Comparison of ENCODE assay signal across 8 mouse cellular contexts in genomic region chr3:51701950-51702349, GRCm38 (mm10). TPM values are rescaled to one million over a fixed set of nuclear protein-coding genes. Genes with fewer than 3 reads are reported as not detected.
DNase-seq lines count a peak whose midpoint lies in the region; ATAC-seq lines count a peak whose summit lies in the region.

No protein-coding gene starts in this region.

- H3K27ac ChIP-seq in kidney, embryonic 14.5 days (ENCODE audit: low read depth, low read length), result peak overlapping the region; percentile 57; the same call in 1 of the 2 replicates
- H3K27ac ChIP-seq in forebrain, embryonic 11.5 days (ENCODE audit: low read depth, low read length), result peak overlapping the region; percentile 88
- H3K27ac ChIP-seq in limb, embryonic 11.5 days (replicated peaks; ENCODE audit: low read depth, low read length), result peak overlapping the region; percentile 65
- peak overlapping the region; percentile 97 for H3K27ac ChIP-seq in neural tube, embryonic 13.5 days (replicated peaks)

- H3K4me3 ChIP-seq in kidney, embryonic 14.5 days (ENCODE audit: low read length), result peak overlapping the region; percentile 38; the same call in 1 of the 2 replicates
- peak overlapping the region; percentile 19; the same call in 1 of the 2 replicates for H3K4me3 ChIP-seq in forebrain, embryonic 11.5 days (ENCODE audit: low read depth, low read length)
- H3K4me3 ChIP-seq in limb, embryonic 11.5 days (ENCODE audit: low read depth, low read length), result 0 out of 2 replicates have a peak overlapping the region, but pooled peaks have one; percentile 16
- H3K4me3 ChIP-seq in neural tube, embryonic 13.5 days, result peak overlapping the region; percentile 30

- H3K4me2 ChIP-seq in kidney, embryonic 14.5 days (replicated peaks; ENCODE audit: low read depth, low read length), result peak overlapping the region; percentile 70
- H3K4me2 ChIP-seq in forebrain, embryonic 11.5 days (ENCODE audit: low read depth, low read length, severe bottlenecking), result peak overlapping the region; percentile 53
- H3K4me2 ChIP-seq in limb, embryonic 11.5 days (ENCODE audit: low read depth, severe bottlenecking), result peak overlapping the region; percentile 55
- H3K4me2 ChIP-seq in neural tube, embryonic 13.5 days, result peak overlapping the region; percentile 61

- H3K9me3 ChIP-seq in kidney, embryonic 14.5 days (ENCODE audit: control insufficient read depth, low read length), result no peaks in the 10 kb centered on the region
- no peaks in the 10 kb centered on the region; the same call in 1 of the 2 replicates for H3K9me3 ChIP-seq in forebrain, embryonic 11.5 days (ENCODE audit: control insufficient read depth, low read length)
- H3K9me3 ChIP-seq in limb, embryonic 11.5 days (ENCODE audit: control insufficient read depth, low read length), result no peaks in the 10 kb centered on the region
- no peaks in the 10 kb centered on the region for H3K9me3 ChIP-seq in neural tube, embryonic 13.5 days

- peak overlapping the region; percentile 55 for H3K9ac ChIP-seq in kidney, embryonic 14.5 days (ENCODE audit: low read depth, low read length)
- H3K9ac ChIP-seq in forebrain, embryonic 11.5 days (ENCODE audit: low read length), result peak overlapping the region; percentile 66
- peak overlapping the region; percentile 51 for H3K9ac ChIP-seq in limb, embryonic 11.5 days (ENCODE audit: low read length)
- peak overlapping the region; percentile 69 for H3K9ac ChIP-seq in neural tube, embryonic 13.5 days

- WGBS in kidney, embryonic 14.5 days, result 11% methylated on average over 13 of the region's 13 CpGs
- 4% methylated on average over 13 of the region's 13 CpGs for WGBS in forebrain, embryonic 11.5 days
- 6% methylated on average over 11 of the region's 13 CpGs for WGBS in limb, embryonic 11.5 days
- WGBS in neural tube, embryonic 13.5 days, result 2% methylated on average over 13 of the region's 13 CpGs

- H3K4me1 ChIP-seq in kidney, embryonic 14.5 days (ENCODE audit: control insufficient read depth, insufficient read depth, low read length), result peaks cover 19% of the 10 kb centered on the region
- H3K4me1 ChIP-seq in forebrain, embryonic 11.5 days (replicated peaks; ENCODE audit: control insufficient read depth, insufficient read depth, low read length), result peaks cover 18% of the 10 kb centered on the region; the same call in 1 of the 2 replicates
- H3K4me1 ChIP-seq in limb, embryonic 11.5 days (ENCODE audit: control insufficient read depth, insufficient read depth, low read length), result peaks cover 18% of the 10 kb centered on the region
- peaks cover 43% of the 10 kb centered on the region for H3K4me1 ChIP-seq in neural tube, embryonic 13.5 days (replicated peaks)

- peak; percentile 43; the same call in 1 of the 2 replicates for ATAC-seq in kidney, embryonic 14.5 days (ENCODE audit: low FRiP score, low TSS enrichment)
- peak; percentile 87 for ATAC-seq in forebrain, embryonic 11.5 days (replicated peaks; ENCODE audit: low FRiP score)
- ATAC-seq in limb, embryonic 11.5 days (ENCODE audit: insufficient number of reproducible peaks, low FRiP score, low TSS enrichment, low read depth), result peak; percentile 71
- peak; percentile 86 for ATAC-seq in neural tube, embryonic 13.5 days (ENCODE audit: low read depth)
- no peak for ATAC-seq in megakaryocyte-erythroid progenitor cell, adult 5-6 weeks (replicated peaks; ENCODE audit: low FRiP score, low TSS enrichment, poor library complexity, severe bottlenecking)

- no peak for DNase-seq in kidney, adult 11 months
- peak; percentile 72 for DNase-seq in cerebellum, adult 11-12 months
- DNase-seq in forebrain, embryonic 11.5 days (ENCODE audit: low spot score), result peak; percentile 81
- peak; percentile 69 for DNase-seq in limb, embryonic 11.5 days (ENCODE audit: low spot score)
- no peak for DNase-seq in T-cell, adult 2 months (ENCODE audit: low spot score)

- H3K27me3 ChIP-seq in kidney, embryonic 14.5 days (ENCODE audit: control insufficient read depth, insufficient read depth, low read length), result no peaks in the 10 kb centered on the region
- no peaks in the 10 kb centered on the region for H3K27me3 ChIP-seq in forebrain, embryonic 11.5 days (ENCODE audit: control insufficient read depth, insufficient read depth, low read length)
- no peaks in the 10 kb centered on the region for H3K27me3 ChIP-seq in limb, embryonic 11.5 days (ENCODE audit: control insufficient read depth, insufficient read depth, low read length)
- H3K27me3 ChIP-seq in neural tube, embryonic 13.5 days, result no peaks in the 10 kb centered on the region

- no peaks in the 10 kb centered on the region for H3K36me3 ChIP-seq in kidney, embryonic 14.5 days (ENCODE audit: control insufficient read depth, insufficient read depth, low read length)
- no peaks in the 10 kb centered on the region for H3K36me3 ChIP-seq in forebrain, embryonic 11.5 days (ENCODE audit: control insufficient read depth, insufficient read depth, low read length)
- no peaks in the 10 kb centered on the region for H3K36me3 ChIP-seq in limb, embryonic 11.5 days (ENCODE audit: control insufficient read depth, insufficient read depth, low read length)
- peaks cover under 1% of the 10 kb centered on the region; the same call in 1 of the 2 replicates for H3K36me3 ChIP-seq in neural tube, embryonic 13.5 days

RNA-seq across cellular contexts. Expression of gene Mgst2, which starts 41.8 kb away (rescaled TPM):
- 0.51 and 0.99 TPM in 2 replicates for polyA plus RNA-seq in kidney, embryonic 14.5 days (2014; fragmentation: Nextera tagmentation; extraction: Ambion mirVana)
- 0.28 TPM in 1 of 2 replicates, not detected in the other for polyA plus RNA-seq in forebrain, embryonic 11.5 days (2014; fragmentation: Nextera tagmentation; extraction: Ambion mirVana)
- polyA plus RNA-seq in limb, embryonic 11.5 days (2014; fragmentation: Nextera tagmentation; extraction: Ambion mirVana), result 0.64 and 0.77 TPM in 2 replicates
- polyA plus RNA-seq in neural tube, embryonic 13.5 days (2015; fragmentation: Nextera tagmentation; extraction: Ambion mirVana), result 1.3 and 3.6 TPM in 2 replicates
- total RNA-seq in megakaryocyte-erythroid progenitor cell, adult 5-6 weeks (2014; fragmentation: Nextera tagmentation), result 8.3 and 8.9 TPM in 2 replicates
- total RNA-seq in megakaryocyte-erythroid progenitor cell, adult 5-6 weeks (2017), result 0.19 and 0.66 TPM in 2 replicates

Comparison
In these comparisons a context has a peak if more than half of its experiments do, and no peak if none do; other contexts are left out.
1. DNase-seq: peak in cerebellum, adult 11-12 months (single experiment), forebrain, embryonic 11.5 days (single experiment) and limb, embryonic 11.5 days (single experiment); none in kidney, adult 11 months (single experiment) and T-cell, adult 2 months (single experiment).
2. Peak in every context shown above with its lines, with median percentiles within 50 percentile points of each other: H3K27ac ChIP-seq, H3K4me2 ChIP-seq, H3K4me3 ChIP-seq and H3K9ac ChIP-seq.